Mouse (Mus musculus) E14TG2a.4 (cell line): ENCODE data around the gene Tas1r2.

Source experiments
- CTCF ChIP-seq: conservative IDR thresholded peaks from 2 replicates; pipeline ENCODE4 v1.5.1; 2014; ENCODE audit warnings: low read length
- NANOG ChIP-seq: IDR thresholded peaks from 2 replicates; pipeline ENCODE4 v1.6.1; 2014; ENCODE audit warnings: borderline replicate concordance, low read length, mixed read lengths
- POU5F1 ChIP-seq: IDR thresholded peaks from 2 replicates; pipeline ENCODE4 v1.6.1; 2014; ENCODE audit warnings: low read length, borderline replicate concordance

DNA sequence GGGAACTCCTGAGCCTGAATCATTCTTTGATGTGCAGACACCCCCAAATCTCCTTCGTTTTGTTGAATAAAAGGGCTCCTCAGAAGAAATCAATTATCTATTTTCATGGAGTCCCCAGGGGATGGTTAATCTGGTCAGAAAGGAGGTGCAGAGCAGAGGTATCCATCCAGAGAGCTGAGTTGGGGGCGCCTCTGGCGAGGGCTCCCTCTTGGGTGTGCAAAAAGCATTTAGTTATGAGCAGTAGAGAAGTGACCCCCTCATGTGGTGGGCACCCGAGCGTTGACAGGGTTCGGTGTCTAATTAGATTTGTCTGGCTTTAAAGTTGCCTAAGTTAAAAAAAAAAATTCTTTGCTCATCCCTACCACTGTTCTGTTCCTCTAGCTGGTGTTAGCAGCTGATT, 42.4 kb upstream of the Tas1r2 start:
- TF ChIP-seq CTCF (no peak), POU5F1 (no peak), NANOG (no peak)
